Mouse (Mus musculus): ENCODE measurements around the gene Sobp.

The Sobp gene

DNA sequence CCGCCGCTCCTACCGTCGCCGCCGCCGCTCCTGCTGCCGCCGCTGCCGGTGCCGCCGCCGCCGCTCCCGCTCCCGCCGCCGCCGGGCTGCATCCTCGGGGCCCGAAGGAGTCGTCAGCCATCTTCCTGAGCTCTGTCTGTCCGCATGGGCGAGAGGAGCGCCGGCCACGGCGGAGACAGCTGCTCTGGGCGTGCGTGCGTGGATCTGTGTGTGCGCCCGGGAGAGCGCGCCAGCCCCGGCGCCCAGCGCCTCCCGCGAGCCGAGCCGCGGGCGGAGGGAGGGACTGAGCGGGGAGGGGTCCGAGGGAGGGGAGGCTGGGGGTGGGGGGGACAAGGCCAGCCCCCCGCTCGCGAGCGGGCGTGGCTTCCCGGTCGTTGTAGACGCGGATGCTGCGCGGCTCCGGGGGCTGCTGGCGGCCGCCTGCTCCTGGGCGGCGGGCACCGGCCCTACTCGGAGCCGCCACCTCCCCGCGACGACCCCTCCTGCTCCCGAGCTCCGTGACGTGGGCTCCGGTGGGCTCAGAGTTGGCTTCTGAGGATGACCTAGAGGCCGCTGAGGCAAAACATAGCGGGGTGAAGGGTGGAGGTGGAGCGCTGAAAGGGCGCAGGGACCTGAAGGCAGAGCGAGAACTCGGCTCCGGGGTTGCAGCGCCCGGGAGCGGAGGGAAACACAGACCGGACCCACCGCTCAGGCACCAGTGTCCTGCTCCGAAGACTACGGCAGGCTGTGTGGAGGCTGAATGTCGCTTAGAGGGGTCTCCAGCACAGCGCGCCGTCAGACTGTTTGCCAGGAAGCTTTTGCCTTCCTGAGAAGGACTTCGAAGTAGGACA lies at the start of gene Sobp, which contains the start of gene 9030612E09Rik:
Sobp (minus strand) TSS at position 205 of the 830 bp plus-strand sequence.
9030612E09Rik (plus strand) TSS at position 379 of the 830 bp plus-strand sequence.
- peak; percentile 4 to 17 for DNase-seq

DNA sequence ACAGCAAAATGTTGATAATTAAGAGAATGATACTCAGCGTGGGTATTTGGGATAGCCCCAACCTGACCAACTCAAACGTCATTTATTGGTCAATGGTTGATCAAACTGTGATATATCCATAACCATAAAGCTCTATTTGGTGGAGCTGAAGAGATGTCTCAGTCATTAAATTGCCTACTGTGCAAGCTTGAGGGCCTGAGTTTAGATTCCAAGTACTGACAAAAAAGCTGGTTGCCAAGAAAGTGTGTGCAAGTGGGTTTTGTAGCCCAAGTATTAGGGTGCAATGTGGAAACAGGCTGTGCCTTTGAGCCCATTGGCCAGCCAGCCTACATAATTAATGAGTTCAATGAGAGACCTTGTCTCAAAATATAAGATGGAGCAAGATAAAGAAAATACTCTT lies 49.1 kb upstream of the Sobp start:
- DNase-seq, result no peak

DNA sequence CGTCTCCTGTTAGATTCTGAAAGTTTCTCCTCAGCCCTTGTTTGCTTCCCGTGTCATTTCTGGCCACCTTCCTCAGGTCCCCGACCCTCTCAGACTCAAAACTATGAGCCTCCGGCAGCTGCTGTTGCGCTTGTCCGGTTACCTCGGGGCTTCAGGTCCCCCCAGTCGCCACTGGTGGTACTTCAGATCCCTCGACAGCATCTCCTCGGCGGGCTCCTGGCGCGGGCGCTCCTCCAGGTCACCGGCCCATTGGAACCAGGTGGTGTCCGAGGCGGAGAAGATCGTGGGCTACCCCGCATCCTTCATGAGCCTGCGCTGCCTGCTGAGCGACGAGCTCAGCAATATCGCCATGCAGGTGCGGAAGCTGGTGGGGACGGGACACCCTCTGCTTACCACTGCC lies 47.3 kb upstream of the Sobp start:
- no peak for DNase-seq

GRCm38 (mm10) chr10:43220910-43221625 lies 46.7 kb upstream of the Sobp start, which contains the start of gene Pdss2:
Gene Pdss2 (plus strand): TSS chr10:43221486.
- peak; percentile 92 to 95 for DNase-seq

GRCm38 (mm10) chr10:43220479-43220878 lies 46.1 kb upstream of the Sobp start:
- DNase-seq, result peak in 1 of 2 experiments; percentile 8

DNA sequence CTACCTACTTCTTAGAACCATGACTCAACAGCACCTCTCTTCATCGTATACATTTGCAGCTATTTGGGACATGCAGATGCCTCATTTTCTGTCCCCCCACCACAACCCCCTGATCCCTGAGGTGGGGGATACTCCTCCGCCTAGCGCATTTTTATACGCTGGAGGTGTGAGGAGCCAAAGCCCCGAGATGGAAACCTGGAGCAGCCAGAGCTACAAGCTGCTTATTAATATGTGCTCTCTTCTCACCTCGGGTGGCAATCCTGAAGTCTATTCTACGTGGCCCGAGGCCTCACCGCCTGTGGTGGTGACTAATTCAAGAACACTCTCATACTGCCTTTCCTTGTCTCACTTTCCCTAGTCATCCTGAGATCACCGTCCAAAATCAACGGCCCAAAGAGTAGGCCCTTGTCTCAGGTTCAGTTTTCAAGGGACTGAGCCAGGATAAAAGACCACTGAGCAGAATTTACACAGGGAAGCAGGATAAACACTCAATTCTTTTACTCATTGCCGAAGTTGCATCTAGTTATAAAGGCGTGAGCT lies 43.1 kb upstream of the Sobp start:
- no peak for DNase-seq

- DNase-seq, result peak; percentile 81 to 82
Observed at GRCm38 (mm10) chr10:43211866-43212265, 37.5 kb upstream of the Sobp start.

DNA sequence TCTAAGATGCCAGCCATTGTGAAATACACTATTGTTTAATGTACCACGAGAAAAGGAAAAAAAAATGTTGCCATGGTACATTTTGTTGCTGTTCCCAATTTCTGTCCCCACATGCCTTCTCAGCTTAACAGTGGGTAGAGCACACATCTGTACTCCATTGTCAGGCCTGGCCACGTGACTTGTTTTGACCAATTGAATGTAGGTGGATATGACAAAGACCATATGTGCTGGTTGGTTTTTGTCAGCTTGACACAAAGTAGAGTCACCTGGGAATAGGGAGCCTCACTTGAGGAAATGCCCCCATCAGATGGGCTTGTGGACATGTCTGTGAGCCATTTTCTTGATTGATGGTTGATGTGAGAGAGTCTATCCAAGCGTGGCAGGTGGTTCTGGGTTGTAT lies 29.5 kb upstream of the Sobp start:
- DNase-seq, result no peak

DNA sequence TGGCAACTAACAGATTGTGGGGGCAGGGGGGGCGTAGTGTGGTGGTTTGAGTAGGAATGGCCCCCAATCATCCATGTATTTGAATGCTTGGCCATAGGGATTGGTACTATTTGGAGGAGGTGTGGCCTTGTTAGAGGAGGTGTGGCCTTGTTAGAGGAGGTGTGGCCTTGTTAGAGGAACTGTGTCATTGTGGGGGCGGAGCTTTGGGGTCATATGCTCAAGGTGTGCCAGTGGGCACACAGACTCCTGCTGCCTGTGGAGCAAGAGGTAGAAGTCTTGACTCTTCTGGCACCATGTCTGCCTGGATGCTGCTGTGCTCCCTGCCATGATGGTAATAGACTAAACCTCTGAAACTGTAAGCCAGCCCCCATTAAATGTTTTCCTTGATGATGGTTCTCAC lies 25.9 kb upstream of the Sobp start:
- peak in 1 of 2 experiments; percentile 9 for DNase-seq

GRCm38 (mm10) chr10:43180313-43180912 lies 6.1 kb upstream of the Sobp start:
- DNase-seq, result no peak

- peak in 1 of 2 experiments; percentile 10 for DNase-seq
Observed at GRCm38 (mm10) chr10:43175156-43175601, 849 bp upstream of the Sobp start.

DNA sequence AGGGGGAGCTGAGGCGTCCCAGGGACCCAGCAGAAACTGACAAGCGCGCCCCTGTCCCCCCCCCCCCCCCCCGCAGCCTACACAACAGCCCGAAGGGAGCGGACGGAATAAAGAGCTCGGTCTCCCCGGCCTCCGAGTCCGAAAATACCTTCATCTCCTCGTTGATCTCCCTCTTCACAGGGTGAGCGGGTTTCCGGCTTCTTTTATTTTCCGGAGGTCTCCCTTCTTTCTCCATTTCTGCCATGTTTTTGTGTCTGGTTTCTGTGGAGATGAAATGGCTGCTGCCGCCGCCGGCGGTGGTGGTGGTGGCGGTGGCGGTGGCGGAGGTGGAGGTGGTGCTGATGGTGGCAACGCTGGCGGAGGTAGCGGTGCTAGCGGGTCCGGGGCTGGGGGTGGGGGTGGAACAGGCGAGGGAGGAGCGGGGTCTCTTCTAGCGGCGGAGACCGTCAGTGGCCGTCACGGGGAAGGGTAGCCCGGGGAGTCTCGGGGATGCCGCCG lies 453 bp downstream of the Sobp start:
- DNase-seq, result peak; percentile 12 to 21

DNA sequence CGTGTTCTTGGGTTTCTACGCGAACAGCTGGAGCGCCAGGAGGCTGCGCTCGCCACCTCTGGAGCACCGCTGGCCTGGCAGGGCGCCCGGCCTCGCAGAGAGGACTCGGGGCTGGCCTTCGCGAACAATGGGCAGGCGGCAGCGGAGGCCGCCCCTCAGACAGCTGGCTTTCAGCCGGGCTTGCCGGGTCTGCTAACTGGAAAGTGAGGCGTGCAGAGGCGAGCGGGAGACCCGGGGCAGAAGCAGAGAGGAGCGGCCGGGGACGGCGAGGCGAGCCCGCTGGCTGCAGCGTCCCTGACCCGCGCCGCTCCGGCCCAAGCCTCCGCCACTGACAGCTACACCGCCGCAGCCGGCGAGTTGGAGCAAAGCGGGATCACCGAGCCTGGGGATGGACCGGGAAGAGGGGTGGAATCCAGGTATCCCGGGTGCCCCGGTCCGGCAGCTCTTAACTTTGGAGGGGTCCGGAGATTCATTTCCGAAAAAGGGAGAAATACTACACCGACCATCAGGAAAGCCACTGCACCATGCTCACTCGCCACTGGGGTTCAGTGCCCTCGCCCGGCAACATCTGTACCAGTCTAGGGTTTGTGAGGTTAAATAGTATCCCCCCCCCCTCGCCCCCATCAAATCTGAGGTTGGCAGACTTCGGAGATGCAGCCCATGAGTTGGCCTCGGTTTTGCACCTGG lies 1.0 kb downstream of the Sobp start:
- peak; percentile 6 to 16 for DNase-seq

DNA sequence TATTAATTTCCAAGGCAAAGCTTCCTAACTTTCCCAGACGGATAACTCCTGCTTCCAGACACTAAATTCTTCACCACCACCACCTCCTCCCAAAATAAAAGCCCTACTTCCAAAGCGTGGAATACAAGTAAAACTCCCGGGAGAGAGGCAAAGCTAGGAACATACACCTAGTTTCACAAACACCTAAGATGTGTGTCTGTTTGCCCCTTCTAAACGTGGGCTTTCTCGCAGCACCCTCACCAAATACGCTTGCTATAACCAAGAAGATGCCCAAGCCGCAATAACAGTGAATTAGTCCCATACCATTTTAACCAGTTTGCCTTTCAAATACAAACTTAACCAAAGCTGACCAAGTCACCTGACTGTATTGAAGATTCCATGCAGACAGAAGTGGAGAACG lies 1.8 kb downstream of the Sobp start:
- no peak for DNase-seq

GRCm38 (mm10) chr10:43172066-43172465 lies 2.3 kb downstream of the Sobp start:
- DNase-seq, result no peak

DNA sequence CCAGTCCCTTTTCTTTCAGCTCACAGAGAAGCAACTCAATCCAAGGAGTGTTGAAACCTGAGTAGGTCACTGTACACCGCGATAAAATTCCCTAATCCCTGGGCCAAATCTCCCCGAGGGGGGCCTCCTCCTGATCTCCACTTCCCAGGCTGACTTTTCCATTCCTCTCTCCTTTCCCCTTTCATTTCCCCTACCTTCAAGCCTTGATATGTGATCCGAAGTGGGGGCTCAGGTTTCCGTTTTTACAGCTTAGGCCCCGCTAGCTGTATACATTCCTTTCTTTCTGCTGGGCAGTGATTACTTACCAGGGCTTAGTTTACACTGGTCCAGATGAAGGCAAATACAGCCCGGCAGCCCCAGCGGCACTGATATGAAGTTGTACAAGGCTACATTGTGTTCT lies 3.2 kb downstream of the Sobp start:
- DNase-seq, result no peak

GRCm38 (mm10) chr10:43168847-43169246 lies 5.5 kb downstream of the Sobp start:
- DNase-seq, result no peak

DNA sequence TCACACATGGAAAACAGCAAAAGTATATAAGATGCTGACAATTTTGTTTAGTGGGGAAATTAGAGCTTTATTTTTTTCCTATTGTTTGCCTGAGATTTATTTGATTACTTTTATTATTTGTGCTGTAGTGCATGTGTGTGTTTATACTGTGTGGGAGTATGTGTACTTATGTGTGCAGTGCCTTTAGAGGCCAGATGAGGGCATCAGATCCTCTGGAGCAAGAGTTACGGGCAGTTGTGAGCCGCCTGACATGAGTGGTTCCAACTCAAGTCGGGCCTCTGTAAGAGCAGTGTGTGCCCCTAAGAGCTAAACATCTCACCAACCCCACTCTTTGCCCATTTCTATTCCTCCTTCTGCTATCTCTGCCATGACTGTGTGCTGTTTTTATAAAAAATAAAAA lies 7.5 kb downstream of the Sobp start:
- DNase-seq, result no peak

DNA sequence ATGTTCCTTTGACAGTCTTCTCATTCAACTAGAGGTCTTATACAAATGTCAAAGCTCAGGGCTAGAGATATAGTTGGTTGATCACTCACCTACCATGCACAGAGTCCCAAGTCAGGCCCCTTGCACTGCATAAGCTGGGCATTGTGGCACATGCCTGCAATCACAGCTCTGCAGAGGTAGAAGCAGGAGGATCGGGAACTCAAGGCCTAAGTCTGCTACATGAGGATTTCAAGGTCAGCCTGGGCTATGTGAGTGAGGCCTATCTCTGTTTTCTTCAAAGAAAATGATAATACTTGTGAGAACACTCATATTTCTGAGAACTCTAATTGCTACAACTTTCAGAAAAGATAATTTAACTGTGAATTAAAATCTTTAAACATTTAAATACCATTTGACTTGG lies 8.2 kb downstream of the Sobp start:
- no peak for DNase-seq

- DNase-seq, result no peak
Observed at GRCm38 (mm10) chr10:43164406-43164805, 9.9 kb downstream of the Sobp start.

DNA sequence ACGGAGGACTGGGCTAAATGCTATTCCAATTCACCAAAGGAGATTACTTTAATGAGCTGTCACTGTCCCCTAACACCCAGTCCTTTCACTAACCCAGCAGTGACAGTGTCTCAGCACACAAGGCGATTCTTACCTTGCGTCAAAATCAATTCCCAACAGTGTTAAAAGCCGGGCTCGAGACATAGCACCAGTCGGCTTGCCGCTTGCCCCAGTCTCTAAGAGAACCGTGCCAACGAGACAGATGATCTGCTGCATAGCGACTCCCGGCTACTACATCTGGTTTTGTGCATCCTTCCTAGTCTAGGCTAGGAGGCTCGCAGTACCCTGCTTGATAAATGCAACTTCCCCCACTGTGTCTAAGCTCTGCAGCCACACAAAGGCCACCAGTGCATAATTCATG lies 12.0 kb downstream of the Sobp start:
- no peak for DNase-seq

GRCm38 (mm10) chr10:43159333-43159732 lies 15.0 kb downstream of the Sobp start:
- DNase-seq, result no peak
